Mouse (Mus musculus): ENCODE measurements around the gene Saa2.
A peak's percentile ranks its signal among the peaks of the same experiment; 100 is the strongest.
"Not testable (repeated sequence)": the region's sequence is repeated elsewhere in the genome, so short reads cannot be mapped to it uniquely, and the experiment has no call there.

The Saa2 gene

GRCm38 (mm10) chr7:46751490-46751889, at the start of gene Saa2:
Gene Saa2, plus strand, starts transcription at chr7:46751790.
- no peak for DNase-seq

GRCm38 (mm10) chr7:46710390-46710844, 41.2 kb upstream of the Saa2 start, which contains the start of gene Saal1:
Gene Saal1, minus strand, starts transcription at chr7:46710680.
- peak; percentile 90 for DNase-seq

DNA sequence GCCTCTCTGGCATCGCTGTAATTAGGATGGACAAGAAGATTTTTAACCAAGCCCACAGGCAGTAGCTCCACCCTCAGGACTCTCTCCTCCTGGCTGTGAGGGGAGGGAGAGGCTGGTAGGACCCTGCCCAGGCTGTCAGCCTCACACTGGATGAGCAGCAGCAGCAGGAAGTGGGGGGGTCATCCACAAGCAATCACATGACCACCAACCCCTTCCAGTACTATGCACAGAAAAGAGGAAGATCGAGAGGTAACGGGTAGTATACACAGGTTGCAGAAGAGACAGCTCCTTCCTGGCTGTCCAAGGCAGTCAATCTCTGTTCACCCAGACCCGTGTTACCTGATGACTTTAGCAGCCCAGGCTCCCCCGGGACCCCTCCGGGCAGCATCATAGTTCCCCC, 39.3 kb upstream of the Saa2 start:
- no peak for DNase-seq

DNA sequence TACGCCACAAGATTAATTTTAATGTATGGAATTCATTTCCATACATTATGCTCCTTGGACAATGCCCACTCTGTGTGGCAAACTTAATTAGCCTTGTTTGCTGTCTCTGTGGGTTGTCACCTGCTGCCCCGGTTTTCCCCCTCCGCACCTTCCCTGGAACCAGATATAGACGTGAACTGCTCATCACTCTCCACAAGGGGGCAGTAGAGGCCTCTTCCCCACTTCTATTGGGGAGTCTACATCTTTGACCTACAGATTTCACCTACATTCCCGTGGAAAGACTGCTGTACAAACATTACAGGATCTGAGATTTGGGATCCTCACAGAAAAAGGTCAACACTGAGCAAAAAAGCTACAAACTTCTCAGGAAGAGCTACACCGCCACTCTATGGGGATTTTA, 37.1 kb upstream of the Saa2 start:
- peak; percentile 75 for DNase-seq

GRCm38 (mm10) chr7:46715600-46715999, 36.0 kb upstream of the Saa2 start, which contains the start of gene Saa3:
Gene Saa3, minus strand, starts transcription at chr7:46715700.
- DNase-seq = no peak

- DNase-seq = peak; percentile 80
Measured at GRCm38 (mm10) chr7:46716897-46717296, 34.7 kb upstream of the Saa2 start.

DNA sequence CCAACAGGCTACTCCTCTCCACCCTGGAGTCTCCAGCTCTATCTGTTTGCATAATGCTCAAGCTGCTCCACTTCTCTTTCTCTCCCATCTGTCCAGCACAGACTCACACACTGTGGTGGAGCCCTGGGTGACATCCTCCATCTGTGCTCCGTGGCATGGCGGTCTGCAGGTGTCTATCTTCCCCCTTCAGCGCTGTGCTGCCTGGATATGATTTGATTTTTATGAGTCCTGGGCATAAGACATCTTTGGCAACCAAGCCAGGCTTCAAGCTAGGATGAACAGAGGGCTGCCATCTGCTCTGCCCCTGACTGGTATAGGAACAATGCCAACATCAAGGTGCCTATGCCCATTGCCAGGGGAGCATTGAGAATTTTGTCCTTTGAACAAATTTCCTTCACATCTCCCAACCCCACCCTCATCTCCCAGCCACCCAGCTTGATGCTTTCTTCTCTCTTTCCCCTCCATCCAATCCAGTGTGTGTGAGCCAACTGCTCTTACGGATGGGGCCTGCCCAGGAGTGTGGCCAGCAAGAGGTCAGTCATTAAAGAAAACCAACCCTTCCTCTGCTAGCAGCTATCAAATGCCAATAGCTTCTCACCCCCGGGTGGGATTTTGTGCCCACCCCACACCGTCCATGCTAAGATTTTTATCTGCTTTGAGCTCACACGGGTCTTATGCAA, 32.9 kb upstream of the Saa2 start:
- DNase-seq = no peak

DNA sequence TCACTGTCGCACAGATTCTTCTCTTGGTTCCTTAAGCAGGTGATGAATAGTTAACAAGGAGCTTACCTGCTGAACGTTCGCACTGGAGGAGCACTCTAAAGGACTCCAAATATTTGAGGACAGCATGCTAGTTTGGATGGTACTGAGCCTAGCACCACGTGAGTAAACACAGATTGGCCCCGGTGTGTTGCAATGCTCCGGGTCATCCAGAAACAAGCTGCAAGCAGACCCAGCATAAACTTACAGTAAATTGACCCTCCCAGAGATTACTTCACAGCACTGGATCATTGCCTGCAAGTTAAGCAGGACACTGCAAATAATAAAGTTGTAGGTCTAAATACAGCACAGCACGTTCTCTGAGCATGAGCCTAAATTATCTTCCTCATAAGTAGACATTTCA, 32.1 kb upstream of the Saa2 start:
- peak; percentile 86 for DNase-seq

DNA sequence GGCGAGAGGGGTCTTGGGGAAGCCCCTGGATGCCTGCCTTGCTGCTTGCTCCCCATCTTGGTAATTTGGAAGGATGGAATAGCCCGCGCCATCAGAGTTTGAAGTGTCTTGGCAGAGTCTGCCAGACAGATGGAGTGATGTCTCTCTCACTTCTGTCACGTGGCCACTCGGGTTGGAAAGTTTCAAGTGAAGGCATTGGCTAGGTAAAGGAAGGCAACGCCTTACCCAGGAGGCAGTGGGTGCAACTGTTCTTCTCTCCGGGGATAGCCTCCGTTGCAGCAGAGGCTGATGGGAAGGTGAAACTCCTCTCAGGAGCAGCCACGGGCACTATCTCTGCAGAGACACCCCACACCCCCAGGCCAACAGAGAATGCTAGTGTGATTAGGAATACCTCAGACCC, 31.1 kb upstream of the Saa2 start:
- DNase-seq = peak; percentile 22

DNA sequence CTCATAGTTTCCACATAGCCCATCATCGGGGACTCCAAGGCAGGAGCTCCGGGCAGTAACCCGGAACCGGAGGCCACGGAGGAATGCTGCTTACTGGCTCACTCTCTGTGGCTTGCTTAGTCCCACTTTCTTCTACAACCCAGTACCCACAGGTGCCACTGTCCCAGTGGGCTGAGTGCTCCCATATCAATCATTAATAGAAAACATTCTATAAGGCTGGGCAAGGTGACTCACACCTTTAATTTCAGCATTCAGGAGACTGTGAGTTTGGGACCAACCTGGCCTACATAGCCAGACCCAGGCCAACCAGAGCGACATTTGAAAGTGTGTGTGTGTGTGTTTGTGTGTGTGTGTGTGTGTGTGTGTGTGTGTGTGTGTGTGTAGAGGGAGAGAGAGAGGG, 28.2 kb upstream of the Saa2 start:
- no peak for DNase-seq

DNA sequence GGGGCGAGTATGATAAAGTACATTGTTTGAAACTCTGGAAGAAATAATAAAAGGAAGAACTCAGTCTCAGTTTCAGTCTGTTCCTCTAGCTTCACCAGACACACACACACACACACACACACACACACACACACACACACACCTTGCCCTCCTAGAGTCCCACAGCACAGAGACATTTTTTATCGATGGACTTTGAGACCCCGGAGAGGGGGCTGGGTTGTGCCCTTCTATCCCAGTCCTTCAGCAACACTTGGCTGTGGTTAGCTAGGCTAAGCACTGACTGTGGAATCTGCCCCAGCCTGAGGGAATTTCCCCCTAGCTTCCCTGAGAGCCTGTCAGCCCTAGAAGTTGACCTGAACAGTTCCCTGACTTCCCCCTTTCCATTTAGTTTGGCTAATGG, 27.7 kb upstream of the Saa2 start:
- DNase-seq = no peak

DNA sequence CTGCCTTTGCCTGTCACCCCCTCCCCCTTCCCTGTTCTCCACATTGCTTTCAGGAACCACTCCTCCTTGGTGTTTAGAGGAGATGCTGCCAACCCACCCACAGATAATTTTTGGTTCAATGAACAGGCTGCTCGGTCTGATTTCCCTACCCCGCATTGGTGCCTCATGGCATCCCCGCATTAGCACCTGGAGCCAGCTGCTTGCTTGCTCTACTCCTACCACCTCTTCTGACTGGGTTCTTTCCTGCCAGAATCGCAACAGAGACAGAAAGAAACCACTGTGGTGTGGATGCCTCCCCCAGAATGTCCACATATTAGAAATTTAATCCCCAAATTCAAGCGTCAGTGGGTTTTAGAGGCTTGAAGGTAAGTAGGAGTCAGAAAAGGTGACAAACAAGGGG, 27.2 kb upstream of the Saa2 start:
- no peak for DNase-seq

DNA sequence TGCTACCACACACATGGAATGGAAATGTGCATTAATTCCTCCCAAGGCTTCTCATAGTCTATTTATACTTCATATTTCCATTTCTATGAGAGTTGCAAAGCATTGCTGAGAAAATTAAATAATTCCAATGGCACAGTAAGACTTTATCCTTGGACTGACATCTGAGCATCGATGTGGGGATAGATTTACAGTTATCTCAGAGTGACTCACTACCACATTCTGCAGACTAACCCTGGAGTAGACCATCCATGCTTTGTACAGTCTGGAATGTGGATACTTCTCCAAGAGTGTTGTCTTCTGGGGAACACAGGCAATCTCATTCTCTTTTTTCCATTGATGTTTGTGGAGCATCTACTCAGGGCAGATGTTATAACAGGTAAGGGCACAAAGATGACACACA, 24.0 kb upstream of the Saa2 start:
- no peak for DNase-seq

GRCm38 (mm10) chr7:46732458-46732857, 19.1 kb upstream of the Saa2 start, which contains the start of gene Saa4:
Gene Saa4, minus strand, starts transcription at chr7:46732603.
- no peak for DNase-seq

DNA sequence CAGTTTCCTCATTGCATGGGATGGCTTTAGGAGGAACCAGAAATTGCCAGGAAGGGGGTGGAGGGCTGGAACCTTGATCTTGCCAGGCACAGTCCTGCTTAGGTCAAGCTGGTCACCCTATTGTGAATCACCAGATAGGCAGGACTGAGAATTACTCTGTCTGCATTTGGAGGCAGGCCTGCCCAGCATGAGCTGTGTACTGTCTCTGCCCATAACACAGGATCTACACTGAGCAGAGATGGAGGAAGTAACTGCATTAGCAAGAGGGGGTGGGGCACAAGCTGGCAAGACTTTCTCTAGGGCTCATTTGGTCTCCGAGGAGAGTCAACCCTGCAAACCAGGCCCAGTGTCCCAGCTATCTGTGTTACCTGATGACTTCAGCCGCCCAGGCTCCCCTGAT, 16.6 kb upstream of the Saa2 start:
- no peak for DNase-seq

DNA sequence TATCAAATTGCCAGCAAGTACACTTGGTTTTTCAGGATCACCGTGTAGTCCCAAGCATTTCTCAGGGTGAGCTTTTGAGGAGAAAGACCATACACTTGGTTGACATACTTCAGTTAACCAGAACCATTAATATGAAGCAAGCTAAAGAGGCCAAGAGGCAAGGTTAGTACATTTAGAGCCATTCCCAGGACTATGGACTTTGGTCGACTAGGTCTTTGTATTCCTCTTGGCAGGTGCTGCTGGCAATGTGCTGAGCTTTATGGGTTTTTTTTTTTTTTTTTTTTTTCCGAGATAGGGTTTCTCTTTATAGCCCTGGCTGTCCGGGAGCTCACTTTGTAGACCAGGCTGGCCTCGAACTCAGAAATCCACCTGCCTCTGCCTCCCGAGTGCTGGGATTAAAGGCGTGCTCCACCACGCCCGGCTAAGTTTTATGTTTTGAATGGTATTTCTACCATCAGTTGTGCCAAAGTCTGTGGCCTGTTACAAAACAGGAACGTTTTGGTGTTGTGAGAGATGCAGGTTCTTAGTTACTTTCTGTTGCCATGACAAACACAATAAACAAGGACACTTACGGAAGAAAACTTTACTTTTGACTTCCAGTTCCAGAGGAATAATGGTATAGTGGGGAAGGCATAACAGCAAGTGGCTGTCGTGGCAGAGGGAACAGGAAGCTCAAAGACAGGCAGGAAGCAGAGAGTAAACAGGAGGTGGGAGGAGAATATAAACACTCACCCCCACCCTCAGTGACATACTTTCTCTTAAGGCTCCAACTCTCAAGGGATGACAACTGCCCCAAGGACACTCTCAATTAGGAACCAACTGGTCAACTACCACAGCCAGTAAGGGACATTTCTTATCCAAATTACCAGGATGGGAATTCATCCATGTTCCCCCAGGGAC, 12.8 kb upstream of the Saa2 start:
- peak; percentile 60 for DNase-seq

DNA sequence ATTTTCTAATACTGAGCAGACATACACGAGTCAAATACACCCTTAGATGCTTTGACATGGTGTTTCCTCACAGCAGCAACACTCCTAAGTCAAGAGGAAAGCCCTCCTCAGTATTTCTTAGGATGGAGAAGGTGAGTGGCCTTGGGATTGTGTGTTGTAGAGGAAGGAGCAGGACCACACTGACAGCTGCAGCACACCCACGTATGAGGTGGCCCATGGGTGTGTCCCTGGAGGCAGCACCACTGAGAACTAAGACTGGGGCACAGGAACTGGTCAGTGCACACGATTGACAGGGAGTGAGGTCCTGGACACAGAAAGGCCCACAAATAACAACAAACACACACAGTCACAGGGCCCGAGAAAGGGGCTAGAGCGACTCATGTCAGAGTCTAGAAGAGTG, 11.5 kb upstream of the Saa2 start:
- DNase-seq = not testable (repeated sequence)

DNA sequence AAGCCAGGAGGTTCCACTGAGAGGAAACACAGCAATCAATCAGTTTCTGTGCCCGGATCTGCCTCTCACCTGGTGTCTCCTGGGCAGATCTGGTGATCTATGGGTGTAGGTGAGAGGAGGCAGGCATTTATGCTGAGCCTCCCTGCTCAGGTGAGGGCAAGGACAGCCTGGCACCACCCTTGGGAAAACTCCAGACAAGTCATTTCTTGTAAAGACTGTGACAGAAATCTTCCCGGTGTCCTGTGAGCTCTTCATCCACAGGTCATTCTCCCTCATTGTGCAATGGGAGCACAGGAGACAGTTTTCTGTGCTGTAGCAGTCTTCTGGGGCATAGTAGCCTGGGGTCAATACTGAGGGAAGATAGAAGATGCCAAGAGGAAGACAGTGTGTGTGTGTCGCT, 8.7 kb upstream of the Saa2 start, which contains the start of gene Saa1:
Gene Saa1 (minus strand): TSS at position 101 of the 400 bp plus-strand sequence.
- DNase-seq = not testable (repeated sequence)

- DNase-seq = peak; percentile 14
Measured at GRCm38 (mm10) chr7:46745816-46746215, 5.8 kb upstream of the Saa2 start.

GRCm38 (mm10) chr7:46746381-46746780, 5.2 kb upstream of the Saa2 start:
- peak; percentile 46 for DNase-seq

DNA sequence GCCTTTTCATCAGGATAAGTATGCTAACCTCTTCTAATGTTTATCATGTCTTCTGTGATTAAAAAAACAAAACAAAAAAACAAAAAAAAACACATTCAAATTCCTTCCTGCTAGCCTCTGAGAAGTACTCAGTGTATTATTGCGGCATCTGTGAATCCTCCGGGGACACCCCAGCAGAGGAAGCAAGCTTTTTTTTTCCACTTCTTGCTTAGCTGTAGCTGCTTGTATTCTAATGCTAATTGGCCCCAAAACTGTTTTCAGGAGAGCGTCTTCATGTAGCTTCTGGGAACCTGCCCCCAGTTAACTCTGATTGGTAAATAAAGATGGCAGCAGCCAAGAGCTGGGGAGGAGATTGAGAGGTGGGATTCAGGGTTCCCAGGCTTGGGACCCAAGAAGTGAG, 3.1 kb upstream of the Saa2 start:
- peak; percentile 11 for DNase-seq

DNA sequence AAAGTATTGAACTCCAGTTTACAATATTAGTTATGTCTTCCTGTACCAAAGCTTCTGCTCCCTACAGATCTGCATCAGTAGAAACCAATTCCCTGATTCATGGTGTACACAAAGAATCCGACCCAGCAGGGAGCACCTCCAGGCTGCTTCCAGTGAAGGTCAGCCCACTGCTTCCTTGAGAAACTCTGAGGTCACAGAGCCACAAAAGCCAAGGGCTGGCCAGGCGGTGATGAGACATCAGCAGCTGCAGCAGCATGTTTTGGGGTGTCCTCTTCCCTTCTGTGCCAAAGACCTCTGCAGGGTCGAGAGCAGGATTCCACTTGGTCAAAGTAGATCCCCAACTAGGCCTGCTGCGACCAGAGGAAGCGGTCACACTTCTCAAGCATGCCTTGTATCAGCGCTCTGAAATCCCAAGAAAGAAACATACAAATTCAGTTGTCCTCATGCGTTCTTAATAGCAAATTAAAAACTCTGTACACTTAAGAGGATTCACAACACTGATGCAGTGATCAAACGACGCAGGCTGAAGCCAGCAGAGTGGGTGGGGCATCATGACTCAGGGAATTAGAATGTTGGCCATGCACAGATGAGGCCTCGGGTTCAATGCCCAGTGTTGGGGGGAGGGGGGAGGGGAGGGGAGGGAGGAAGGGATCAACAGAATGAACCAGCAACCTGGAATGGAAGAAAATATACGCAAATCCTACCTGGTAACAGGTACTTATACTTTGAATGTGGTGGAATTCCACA, 9.6 kb downstream of the Saa2 start:
- DNase-seq = no peak

DNA sequence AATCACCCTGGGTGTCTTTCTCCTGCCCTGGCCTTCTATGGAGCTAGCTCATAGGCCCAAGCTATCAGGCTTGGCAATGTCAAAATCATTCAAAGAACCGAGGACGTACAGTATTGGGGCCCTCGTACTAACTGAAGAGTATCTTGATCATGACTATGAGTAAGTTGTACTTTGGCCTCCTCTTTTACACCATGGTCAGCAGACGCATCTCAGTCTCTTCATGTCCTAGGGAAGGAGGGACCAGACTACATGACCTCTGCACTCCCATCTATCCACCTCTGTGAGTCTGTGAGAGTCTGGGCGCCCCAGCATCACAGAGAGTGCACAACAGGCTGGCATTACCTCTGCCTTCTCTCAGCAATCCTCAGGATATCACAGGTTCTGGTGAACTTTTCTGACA, 11.0 kb downstream of the Saa2 start:
- DNase-seq = no peak

All from lung, postnatal 10 days (tissue).